Mouse (Mus musculus) olfactory bulb, adult 2 months (tissue): ENCODE results near the gene Mus81.

ENCODE experiments used
- CTCF ChIP-seq: fragments of 200-500 bp; IDR thresholded peaks from 2 replicates; pipeline ENCODE4 v1.5.1; 2012; ENCODE audit warnings: low read depth, mild to moderate bottlenecking, low read length, moderate library complexity; ENCODE audit not compliant: insufficient read depth
- POLR2A ChIP-seq: fragments of 200-500 bp; IDR thresholded peaks from 2 replicates; pipeline ENCODE4 v1.6.1; 2012; ENCODE audit warnings: mild to moderate bottlenecking, low read depth, low read length, moderate library complexity; ENCODE audit not compliant: insufficient read depth

DNA sequence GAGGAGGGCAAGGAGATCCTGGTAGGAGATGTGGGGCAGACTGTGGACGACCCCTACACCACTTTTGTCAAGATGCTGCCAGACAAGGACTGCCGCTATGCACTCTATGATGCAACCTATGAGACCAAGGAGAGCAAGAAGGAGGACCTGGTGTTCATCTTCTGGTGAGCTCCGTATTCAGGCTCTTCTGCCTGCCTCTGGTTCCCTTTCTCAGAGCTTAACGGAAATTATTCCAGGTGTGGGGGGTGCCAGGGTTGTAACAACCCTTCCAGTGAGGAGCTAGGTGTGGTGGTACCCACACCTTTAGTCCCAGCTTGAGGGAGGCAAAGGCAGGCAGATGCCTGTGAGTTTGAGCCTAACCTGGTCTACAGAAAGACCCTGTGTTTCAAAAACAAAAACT lies 4.4 kb upstream of the Mus81 start:
- TF ChIP-seq CTCF = no peak
- no peak for TF ChIP-seq POLR2A
